Mouse (Mus musculus): ENCODE results near the gene Neurod1. TPM values are rescaled to one million over a fixed set of nuclear protein-coding genes. Genes with fewer than 3 reads are reported as not detected.

Neurod1 gene
- polyA plus RNA-seq, 1 experiment from 2014 or later: not detected

- no peak overlapping the region for H3K4me2 ChIP-seq (replicated peaks; ENCODE audit: low read depth, low read length)
- no peaks in the 10 kb centered on the region for H3K36me3 ChIP-seq (ENCODE audit: insufficient read depth, low read length)
- peaks cover 13% of the 10 kb centered on the region; the same call in 1 of the 2 replicates for H3K4me1 ChIP-seq (ENCODE audit: insufficient read depth, low read length)
- H3K9ac ChIP-seq (replicated peaks; ENCODE audit: low read length): no peak overlapping the region
- 31% methylated on average over 3 of the region's 3 CpGs for WGBS
- H3K4me3 ChIP-seq (ENCODE audit: low read length): no peak overlapping the region
- H3K9me3 ChIP-seq (ENCODE audit: low read length): no peaks in the 10 kb centered on the region
- no peak overlapping the region for H3K27ac ChIP-seq (ENCODE audit: low read length)
- ATAC-seq (ENCODE audit: low FRiP score, low TSS enrichment): no peak
- H3K27me3 ChIP-seq (ENCODE audit: insufficient read depth, low read length): peaks cover 70% of the 10 kb centered on the region
These were observed 1.4 kb upstream of the Neurod1 start for GRCm38 (mm10) chr2:79457932-79458331.

- Histone ChIP-seq H3K4me1 (ENCODE audit: insufficient read depth, low read length) (peaks cover 13% of the 10 kb centered on the region; the same call in 1 of the 2 replicates), H3K36me3 (ENCODE audit: insufficient read depth, low read length) (no peaks in the 10 kb centered on the region), H3K4me3 (ENCODE audit: low read length) (no peak overlapping the region), H3K9me3 (ENCODE audit: low read length) (no peaks in the 10 kb centered on the region), H3K9ac (replicated peaks; ENCODE audit: low read length) (no peak overlapping the region), H3K4me2 (replicated peaks; ENCODE audit: low read depth, low read length) (no peak overlapping the region), H3K27me3 (ENCODE audit: insufficient read depth, low read length) (peaks cover 70% of the 10 kb centered on the region), H3K27ac (ENCODE audit: low read length) (no peak overlapping the region)
- 49% methylated on average over 3 of the region's 3 CpGs for WGBS
- no peak for ATAC-seq (ENCODE audit: low FRiP score, low TSS enrichment)
These were observed 883 bp upstream of the Neurod1 start for GRCm38 (mm10) chr2:79457434-79457833.

- no peak for ATAC-seq (ENCODE audit: low FRiP score, low TSS enrichment)
- 2% methylated on average over 10 of the region's 10 CpGs for WGBS
These were observed 905 bp downstream of the Neurod1 start for GRCm38 (mm10) chr2:79455646-79456045.

GRCm38 (mm10) chr2:79454786-79455446, 1.6 kb downstream of the Neurod1 start:
- Histone ChIP-seq H3K9me3 (ENCODE audit: low read length) (no peaks in the 10 kb centered on the region), H3K4me2 (replicated peaks; ENCODE audit: low read depth, low read length) (no peak overlapping the region), H3K27ac (ENCODE audit: low read length) (no peak overlapping the region), H3K9ac (replicated peaks; ENCODE audit: low read length) (no peak overlapping the region), H3K27me3 (ENCODE audit: insufficient read depth, low read length) (peaks cover 73% of the 10 kb centered on the region), H3K36me3 (ENCODE audit: insufficient read depth, low read length) (no peaks in the 10 kb centered on the region), H3K4me1 (ENCODE audit: insufficient read depth, low read length) (peaks cover 13% of the 10 kb centered on the region; the same call in 1 of the 2 replicates), H3K4me3 (ENCODE audit: low read length) (no peak overlapping the region)
- 13% methylated on average over 15 of the region's 15 CpGs for WGBS
- ATAC-seq (ENCODE audit: low FRiP score, low TSS enrichment): no peak

More at GRCm38 (mm10) chr2:79455646-79456045, 905 bp downstream of the Neurod1 start:
- H3K27ac ChIP-seq (ENCODE audit: low read length): no peak overlapping the region
- no peaks in the 10 kb centered on the region for H3K9me3 ChIP-seq (ENCODE audit: low read length)
- H3K4me2 ChIP-seq (replicated peaks; ENCODE audit: low read depth, low read length): no peak overlapping the region
- H3K9ac ChIP-seq (replicated peaks; ENCODE audit: low read length): no peak overlapping the region
- H3K4me3 ChIP-seq (ENCODE audit: low read length): no peak overlapping the region
- H3K27me3 ChIP-seq (ENCODE audit: insufficient read depth, low read length): peaks cover 79% of the 10 kb centered on the region
- H3K4me1 ChIP-seq (ENCODE audit: insufficient read depth, low read length): peaks cover 13% of the 10 kb centered on the region; the same call in 1 of the 2 replicates
- no peaks in the 10 kb centered on the region for H3K36me3 ChIP-seq (ENCODE audit: insufficient read depth, low read length)

- H3K27ac ChIP-seq (ENCODE audit: low read length): no peak overlapping the region
- no peaks in the 10 kb centered on the region for H3K9me3 ChIP-seq (ENCODE audit: low read length)
- H3K4me1 ChIP-seq (ENCODE audit: insufficient read depth, low read length): peaks cover 10% of the 10 kb centered on the region; the same call in 1 of the 2 replicates
- peak; percentile 98 for ATAC-seq (ENCODE audit: low FRiP score, low TSS enrichment)
- H3K4me3 ChIP-seq (ENCODE audit: low read length): peak overlapping the region; percentile 50
- peak overlapping the region; percentile 84 for H3K4me2 ChIP-seq (replicated peaks; ENCODE audit: low read depth, low read length)
- 1% methylated on average over 55 of the region's 55 CpGs for WGBS
- peaks cover 69% of the 10 kb centered on the region for H3K27me3 ChIP-seq (ENCODE audit: insufficient read depth, low read length)
- no peak overlapping the region for H3K9ac ChIP-seq (replicated peaks; ENCODE audit: low read length)
- no peaks in the 10 kb centered on the region for H3K36me3 ChIP-seq (ENCODE audit: insufficient read depth, low read length)
These were observed 2.4 kb downstream of the Neurod1 start for GRCm38 (mm10) chr2:79453901-79454781.

- H3K4me3 ChIP-seq (ENCODE audit: low read length): no peak overlapping the region
- H3K27ac ChIP-seq (ENCODE audit: low read length): no peak overlapping the region
- H3K36me3 ChIP-seq (ENCODE audit: insufficient read depth, low read length): no peaks in the 10 kb centered on the region
- peaks cover 43% of the 10 kb centered on the region for H3K27me3 ChIP-seq (ENCODE audit: insufficient read depth, low read length)
- WGBS: 56% methylated on average over 5 of the region's 5 CpGs
- no peak overlapping the region for H3K9ac ChIP-seq (replicated peaks; ENCODE audit: low read length)
- ATAC-seq (ENCODE audit: low FRiP score, low TSS enrichment): no peak
- H3K4me2 ChIP-seq (replicated peaks; ENCODE audit: low read depth, low read length): no peak overlapping the region
- H3K9me3 ChIP-seq (ENCODE audit: low read length): no peaks in the 10 kb centered on the region
- H3K4me1 ChIP-seq (ENCODE audit: insufficient read depth, low read length): peaks cover under 1% of the 10 kb centered on the region; the same call in 1 of the 2 replicates
These were observed 5.1 kb downstream of the Neurod1 start for GRCm38 (mm10) chr2:79451438-79451837.

GRCm38 (mm10) chr2:79450684-79451394, 5.7 kb downstream of the Neurod1 start:
- Histone ChIP-seq H3K4me2 (replicated peaks; ENCODE audit: low read depth, low read length) (no peak overlapping the region), H3K4me3 (ENCODE audit: low read length) (no peak overlapping the region), H3K9ac (replicated peaks; ENCODE audit: low read length) (no peak overlapping the region), H3K36me3 (ENCODE audit: insufficient read depth, low read length) (no peaks in the 10 kb centered on the region), H3K4me1 (ENCODE audit: insufficient read depth, low read length) (no peaks in the 10 kb centered on the region; the same call in 1 of the 2 replicates), H3K9me3 (ENCODE audit: low read length) (no peaks in the 10 kb centered on the region), H3K27ac (ENCODE audit: low read length) (no peak overlapping the region), H3K27me3 (ENCODE audit: insufficient read depth, low read length) (peaks cover 37% of the 10 kb centered on the region)
- 68% methylated on average over 4 of the region's 4 CpGs for WGBS
- ATAC-seq (ENCODE audit: low FRiP score, low TSS enrichment): no peak

GRCm38 (mm10) chr2:79449371-79449770, 7.2 kb downstream of the Neurod1 start:
- no peak overlapping the region for H3K9ac ChIP-seq (replicated peaks; ENCODE audit: low read length)
- H3K4me3 ChIP-seq (ENCODE audit: low read length): no peak overlapping the region
- ATAC-seq (ENCODE audit: low FRiP score, low TSS enrichment): no peak
- no peak overlapping the region for H3K27ac ChIP-seq (ENCODE audit: low read length)
- H3K9me3 ChIP-seq (ENCODE audit: low read length): no peaks in the 10 kb centered on the region
- WGBS: 71% methylated on average over 4 of the region's 4 CpGs
- no peaks in the 10 kb centered on the region for H3K36me3 ChIP-seq (ENCODE audit: insufficient read depth, low read length)
- H3K4me2 ChIP-seq (replicated peaks; ENCODE audit: low read depth, low read length): no peak overlapping the region
- H3K4me1 ChIP-seq (ENCODE audit: insufficient read depth, low read length): no peaks in the 10 kb centered on the region; the same call in 1 of the 2 replicates
- peaks cover 22% of the 10 kb centered on the region for H3K27me3 ChIP-seq (ENCODE audit: insufficient read depth, low read length)

- Histone ChIP-seq H3K9me3 (ENCODE audit: low read length) (no peaks in the 10 kb centered on the region), H3K9ac (replicated peaks; ENCODE audit: low read length) (no peak overlapping the region), H3K4me1 (ENCODE audit: insufficient read depth, low read length) (no peaks in the 10 kb centered on the region), H3K27ac (ENCODE audit: low read length) (no peak overlapping the region), H3K4me2 (replicated peaks; ENCODE audit: low read depth, low read length) (no peak overlapping the region), H3K27me3 (ENCODE audit: insufficient read depth, low read length) (peaks cover 14% of the 10 kb centered on the region), H3K36me3 (ENCODE audit: insufficient read depth, low read length) (no peaks in the 10 kb centered on the region), H3K4me3 (ENCODE audit: low read length) (no peak overlapping the region)
- ATAC-seq (ENCODE audit: low FRiP score, low TSS enrichment): no peak
- 81% methylated on average over 1 of the region's 1 CpGs for WGBS
These were observed 9.4 kb downstream of the Neurod1 start for GRCm38 (mm10) chr2:79447198-79447597.

Data from kidney, embryonic 16.5 days (tissue).